Mouse (Mus musculus) telencephalon, adult 2 months (tissue): ENCODE measurements around the gene Pate4.
"Not testable (repeated sequence)": the region's sequence is repeated elsewhere in the genome, so short reads cannot be mapped to it uniquely, and the experiment has no call there.

Experiments used
- DNase-seq: peaks from one replicate; pipeline ENCODE4 v3.0.0-alpha.2; 2011; ENCODE audit warnings: low read depth, low spot score

The Pate4 gene

DNA sequence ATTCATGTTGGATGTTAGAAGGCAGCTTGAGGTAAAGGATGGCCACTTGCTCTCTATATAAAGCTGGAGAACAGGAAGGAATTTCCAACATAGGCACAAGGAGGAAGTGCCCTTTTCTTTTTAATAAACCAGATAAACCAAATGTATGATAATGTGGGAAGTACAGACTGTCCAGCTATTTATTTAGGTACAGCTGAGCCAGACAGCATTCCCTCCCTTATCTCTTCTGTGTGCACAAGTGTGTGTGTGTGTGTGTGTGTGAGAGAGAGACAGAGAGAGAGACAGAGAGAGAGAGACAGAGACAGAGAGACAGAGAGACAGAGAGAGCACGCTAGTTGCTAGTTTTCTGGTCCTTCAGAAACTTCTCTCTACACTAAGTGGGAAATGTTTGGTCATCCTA is at the start of gene Pate4:
Gene Pate4 (minus strand): TSS at position 101 of the 400 bp plus-strand sequence.
- DNase-seq, result no peak

DNA sequence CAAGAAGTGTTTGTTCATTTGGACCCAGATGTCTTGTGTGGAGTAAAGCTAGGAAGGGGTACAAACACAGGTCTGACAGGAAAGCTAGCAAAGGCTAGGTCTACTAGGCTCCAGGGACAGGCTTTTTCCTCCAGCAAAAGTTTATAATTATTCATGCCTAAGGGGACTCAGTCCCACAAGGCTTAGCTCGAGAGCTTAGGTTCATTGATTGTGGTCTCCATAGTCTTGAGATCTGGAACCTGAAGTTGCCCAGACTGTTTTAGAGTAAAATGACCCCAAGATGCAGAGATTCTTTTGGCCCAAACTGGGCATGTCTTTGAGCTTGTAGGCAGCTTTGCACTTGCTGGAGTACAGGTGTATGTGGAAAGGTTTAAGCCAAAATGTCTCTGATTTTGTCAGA is 36.4 kb upstream of the Pate4 start, which contains the start of gene Pate3:
Gene Pate3 (minus strand): TSS at position 101 of the 400 bp plus-strand sequence.
- DNase-seq, result no peak

DNA sequence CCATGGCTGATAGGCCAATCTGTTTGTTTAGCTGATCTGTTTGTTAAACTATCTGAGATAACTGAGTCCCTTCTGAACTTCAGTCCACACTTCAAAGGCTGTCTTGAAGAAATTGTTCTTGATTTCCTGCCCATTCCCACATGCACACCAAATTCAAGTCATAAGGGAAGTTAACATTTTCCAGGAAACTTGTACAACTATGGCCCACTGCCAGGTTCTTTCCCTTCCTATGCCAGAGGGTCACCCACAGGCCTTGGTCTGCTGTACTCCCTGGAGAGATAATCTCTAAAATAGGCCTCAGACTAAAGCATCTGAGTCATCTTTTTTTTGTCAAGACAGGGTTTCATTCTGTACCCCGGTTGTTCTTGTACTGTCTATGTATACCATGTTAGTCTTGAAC is 21.2 kb upstream of the Pate4 start:
- DNase-seq, result no peak

DNA sequence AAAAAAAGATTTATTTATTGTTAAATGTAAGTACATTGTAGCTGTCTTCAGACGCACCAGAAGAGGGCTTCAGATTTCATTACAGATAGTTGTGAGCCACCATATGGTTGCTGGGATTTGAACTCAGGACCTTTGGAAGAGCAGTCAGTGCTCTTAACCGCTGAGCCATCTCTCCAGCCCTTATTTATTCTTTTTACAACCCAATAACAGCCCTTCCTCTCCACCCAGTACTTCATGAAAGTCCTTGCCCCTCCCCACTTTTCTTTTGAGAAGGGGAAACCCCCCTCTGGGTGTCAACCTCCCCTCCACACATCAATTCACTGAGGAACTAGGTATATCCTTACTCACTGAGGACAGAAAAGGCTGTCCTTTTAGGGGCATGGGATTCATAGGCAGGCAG is 5.0 kb upstream of the Pate4 start:
- DNase-seq, result not testable (repeated sequence)

DNA sequence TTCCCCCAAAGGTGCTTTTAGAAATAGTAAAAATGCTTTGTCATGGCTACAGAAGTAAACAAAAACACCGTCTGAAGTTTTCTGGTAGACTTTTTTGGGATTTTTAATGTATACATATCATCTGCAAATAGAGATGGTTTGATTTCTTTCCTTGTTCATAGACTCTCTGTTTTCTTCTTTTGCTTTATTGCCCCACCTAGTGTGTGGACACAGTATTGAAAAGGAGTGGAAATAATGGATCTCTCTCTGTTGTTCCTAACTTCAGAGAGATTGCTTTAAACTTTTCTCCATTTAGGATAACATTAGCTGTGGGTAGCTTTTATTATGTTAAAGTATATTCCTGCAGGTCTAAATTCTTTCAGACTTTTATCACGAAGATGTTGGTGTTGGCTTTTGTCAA is 2.3 kb upstream of the Pate4 start:
- DNase-seq, result no peak

DNA sequence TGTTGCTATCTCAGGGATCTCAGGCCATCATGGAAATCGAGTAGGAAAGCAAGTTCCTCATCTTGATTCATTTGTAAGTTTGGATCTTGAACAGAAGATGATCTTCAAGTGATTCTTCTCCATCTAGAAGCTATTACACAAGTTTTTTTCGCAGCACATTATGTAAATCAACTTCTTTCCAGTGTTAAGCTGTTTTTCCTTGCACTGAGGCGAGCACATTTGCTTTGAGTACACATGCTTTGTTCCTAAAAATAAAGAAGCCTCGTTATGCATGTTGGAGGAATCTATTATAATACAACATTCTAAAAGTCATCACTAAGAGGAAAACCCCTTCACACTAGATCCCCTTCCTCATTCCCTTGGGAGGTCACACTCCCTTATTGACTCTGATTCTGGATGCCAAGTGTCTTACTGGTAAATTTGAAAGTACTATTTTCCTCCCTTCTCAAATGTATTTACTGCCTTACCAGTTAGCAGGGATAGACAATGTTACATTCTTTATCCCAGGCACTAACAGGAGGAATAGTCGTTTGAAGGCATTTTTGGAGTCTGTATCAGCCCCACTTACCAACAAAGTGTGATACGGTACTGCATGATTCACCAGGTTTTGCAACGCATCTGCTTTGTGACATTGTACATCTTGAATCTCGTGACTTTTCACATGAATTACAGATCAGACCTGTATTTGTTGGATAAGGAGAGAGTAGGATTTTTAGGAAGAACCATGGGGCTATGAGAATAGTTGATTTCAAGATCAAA is 3.9 kb downstream of the Pate4 start:
- peak; percentile 40 for DNase-seq

DNA sequence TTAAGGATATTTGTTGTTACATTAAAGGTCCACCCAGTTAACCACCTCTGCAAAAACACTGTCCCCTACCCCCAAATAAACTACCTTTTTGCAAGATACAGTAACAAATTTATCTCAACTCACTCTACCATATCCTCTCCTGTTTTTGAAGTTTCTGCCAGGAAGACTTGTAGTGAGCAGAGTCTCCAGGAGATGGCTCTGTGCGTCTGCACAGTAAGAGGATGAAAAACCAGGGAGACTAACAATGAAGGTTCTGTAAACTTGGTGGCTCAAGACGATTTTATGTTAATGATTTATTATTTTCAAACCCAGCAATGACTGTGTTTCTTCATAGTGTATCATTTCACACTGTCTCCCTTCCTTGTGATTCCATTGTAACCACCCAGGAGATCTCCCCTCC is 18.8 kb downstream of the Pate4 start:
- no peak for DNase-seq

DNA sequence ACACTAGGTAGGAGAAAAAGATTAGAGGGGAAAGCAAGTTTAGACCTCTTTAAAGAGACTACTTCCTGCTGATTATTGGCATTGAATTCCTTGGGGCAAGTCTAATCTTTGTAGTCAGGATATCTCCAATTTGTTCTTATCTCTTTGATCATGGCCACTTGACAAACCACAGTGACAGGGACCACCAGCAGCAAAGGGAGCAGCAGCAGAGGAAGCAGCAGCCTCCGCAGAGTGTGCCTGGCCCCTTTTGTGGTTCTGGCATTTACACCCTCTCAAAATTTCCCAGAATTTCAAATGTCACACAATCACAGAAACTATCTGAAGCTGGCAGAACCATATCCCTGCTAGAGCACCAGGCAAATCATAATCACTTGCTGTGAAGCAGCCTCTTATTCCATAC is 24.1 kb downstream of the Pate4 start:
- no peak for DNase-seq

DNA sequence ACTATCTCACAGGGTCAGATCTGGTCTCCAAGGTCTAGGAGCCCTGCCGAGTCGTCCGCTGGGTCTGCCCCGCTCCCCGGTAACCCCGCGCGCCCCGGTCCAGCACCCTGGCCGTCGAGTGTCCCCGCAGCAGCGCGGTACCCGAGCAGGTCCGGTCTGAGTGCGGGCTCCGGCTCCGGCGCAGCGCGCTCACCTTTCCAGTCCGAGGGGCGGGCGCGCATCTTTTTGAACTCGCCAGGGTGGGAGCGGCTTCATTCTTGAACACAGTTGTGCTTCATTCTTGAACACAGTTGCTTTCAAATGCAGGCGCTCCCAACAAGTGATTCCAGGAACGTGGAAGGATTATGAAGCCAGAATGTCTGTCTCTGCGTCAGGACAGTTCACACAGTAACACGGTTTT is 37.3 kb downstream of the Pate4 start:
- DNase-seq, result no peak

DNA sequence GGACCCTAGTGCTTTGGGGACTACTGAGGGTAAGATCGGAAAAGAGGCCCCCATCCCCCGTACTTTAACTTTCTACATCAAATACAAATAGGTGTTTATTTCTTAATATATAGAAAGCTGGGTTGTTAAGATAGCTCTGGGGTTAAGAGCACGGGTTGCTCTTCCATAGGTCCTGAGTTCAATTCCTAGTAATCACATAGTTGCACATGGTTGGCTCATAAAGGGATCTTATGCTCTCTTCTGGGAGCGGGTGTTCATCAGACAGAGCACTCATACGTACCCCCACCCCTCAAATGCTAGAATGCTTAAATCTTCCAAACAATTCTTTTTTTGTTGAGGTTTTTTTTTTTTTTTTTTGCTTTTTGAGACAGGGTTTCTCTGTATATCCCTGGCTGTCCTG is 41.1 kb downstream of the Pate4 start:
- DNase-seq, result no peak

DNA sequence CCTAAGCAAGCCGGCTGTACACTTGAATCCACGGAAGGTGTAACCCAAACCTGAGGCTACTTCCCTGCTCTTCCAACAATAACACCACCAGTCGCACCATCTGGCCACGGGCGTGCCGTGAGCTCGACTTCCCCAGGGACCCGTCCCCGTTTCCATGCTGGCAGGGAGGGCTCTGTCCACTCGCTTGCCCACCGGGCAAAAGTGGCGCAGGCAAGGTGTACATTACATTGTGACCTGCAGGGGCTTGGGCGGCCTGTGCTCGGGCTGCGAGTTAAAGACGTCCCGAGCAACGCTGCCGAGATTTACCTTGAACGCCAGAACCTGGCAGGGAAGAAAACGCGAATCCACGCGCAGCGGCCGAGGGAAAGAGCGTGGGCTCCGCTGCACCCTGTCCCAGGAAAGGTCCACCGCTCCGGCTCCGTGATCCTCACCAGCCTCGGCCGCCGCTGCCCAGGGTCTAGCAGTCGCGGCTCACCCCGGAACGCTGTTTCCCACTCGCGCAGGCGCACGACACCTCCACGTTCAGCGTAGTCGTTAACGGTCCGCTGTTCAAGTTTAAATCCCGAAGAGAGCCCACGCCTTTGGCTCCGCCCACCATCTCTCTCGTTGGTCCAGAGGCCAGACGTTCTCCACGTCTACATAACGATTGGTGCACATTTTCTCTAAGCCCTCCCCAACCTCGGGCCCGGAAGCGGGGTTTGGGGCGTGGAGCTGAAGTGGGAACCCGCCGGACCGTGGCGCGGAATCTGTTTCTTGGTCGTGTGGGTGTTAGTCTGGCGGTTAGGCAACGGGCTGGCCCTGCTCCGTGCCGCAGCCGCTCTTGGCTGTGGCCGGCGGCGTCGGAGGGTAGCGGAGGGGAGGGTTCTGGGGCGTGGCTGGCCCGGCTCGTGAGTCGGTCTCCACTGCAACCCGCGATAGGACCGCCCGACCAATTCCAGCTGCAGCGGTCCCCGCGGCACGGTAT is 41.9 kb downstream of the Pate4 start, which contains the start of the genes Pate2 and Hyls1:
Gene Pate2 (plus strand): TSS at position 714 of the 964 bp plus-strand sequence.
Gene Hyls1 (minus strand): TSS at position 828 of the 964 bp plus-strand sequence.
- DNase-seq, result peak; percentile 97

DNA sequence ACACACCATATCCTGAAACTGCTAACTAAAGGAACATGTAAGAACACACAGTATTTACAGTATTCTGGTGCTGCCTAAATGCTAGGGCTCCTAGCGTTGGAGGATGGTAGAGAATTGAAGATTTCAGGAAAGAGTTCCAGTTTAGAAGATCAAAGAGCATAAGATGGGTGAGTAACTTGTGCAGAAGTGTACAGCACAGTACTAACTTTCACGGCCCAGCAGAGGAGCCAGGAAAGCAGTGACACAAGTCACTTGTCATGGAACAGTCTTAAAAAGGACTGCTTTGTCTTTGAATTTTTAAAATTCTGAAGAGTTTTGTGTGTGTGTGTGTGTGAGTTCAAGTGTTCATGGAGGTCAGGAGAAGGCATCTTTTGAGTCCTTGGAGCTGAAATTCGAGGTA is 43.7 kb downstream of the Pate4 start:
- DNase-seq, result no peak

DNA sequence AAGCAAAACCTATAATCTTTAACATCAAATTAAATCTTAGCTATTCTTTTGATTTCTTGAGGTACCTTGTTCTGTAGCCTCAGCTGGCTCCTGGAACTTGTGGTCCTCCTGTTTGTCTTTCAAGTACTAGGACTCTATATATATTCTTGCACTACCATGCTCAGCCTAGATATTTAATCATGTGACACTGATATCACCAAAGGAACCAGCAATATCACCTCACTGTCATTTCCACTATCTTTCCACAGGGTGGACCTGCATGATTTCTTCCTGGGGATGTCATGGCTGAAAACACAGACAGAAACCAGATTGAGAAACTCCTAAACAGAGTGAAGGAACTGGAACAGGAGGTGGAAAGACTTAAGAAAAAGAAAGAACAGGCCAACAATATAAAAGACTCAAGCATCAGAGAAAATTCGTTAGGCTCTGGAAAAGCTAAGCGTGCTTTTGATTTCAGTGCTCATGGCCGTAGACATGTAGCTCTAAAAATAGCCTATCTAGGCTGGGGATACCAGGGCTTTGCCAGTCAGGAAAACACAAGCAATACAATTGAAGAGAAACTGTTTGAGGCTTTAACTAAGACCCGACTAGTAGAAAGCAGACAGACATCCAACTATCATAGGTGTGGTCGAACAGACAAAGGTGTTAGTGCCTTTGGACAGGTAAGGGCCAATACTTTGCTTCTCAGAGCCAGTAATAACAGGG is 47.1 kb downstream of the Pate4 start:
- DNase-seq, result no peak

DNA sequence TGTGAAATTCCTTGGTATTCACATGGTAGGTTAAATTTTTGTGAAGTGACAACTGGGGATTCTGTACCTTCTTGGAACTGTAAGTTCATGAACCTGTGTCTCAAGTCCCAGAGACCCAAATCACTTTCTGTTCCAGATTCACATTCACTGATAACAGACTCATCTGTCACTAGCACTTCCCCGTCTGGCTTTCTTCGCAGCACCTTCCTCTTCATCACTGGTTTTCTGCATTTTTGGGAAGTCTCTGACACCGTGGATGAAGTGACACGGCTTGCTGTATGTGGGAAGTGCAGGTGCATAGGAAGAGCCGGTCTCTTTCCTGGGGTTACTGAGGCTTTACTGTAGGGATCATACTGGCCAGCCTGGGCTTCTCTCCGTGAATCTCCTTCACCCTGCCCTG is 50.2 kb downstream of the Pate4 start:
- no peak for DNase-seq

DNA sequence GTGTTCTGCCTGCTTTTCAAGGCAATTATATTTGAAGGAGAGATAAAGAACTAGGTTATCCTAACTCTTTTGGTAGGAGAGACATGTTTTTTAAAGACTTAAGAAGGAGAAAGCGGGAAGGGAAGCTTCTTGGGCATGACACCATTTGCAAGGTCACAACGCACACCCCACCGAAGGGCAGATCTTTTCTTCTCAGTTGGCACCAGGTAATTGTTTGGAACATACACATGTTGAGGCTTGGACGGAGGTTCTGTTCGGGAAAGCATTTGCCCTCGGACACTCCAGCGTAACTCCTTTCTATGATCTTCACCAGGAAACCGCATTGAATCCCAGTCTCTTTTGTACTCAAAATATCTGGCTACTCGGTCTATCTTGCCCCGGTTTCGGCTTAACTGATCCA is 50.7 kb downstream of the Pate4 start:
- no peak for DNase-seq

DNA sequence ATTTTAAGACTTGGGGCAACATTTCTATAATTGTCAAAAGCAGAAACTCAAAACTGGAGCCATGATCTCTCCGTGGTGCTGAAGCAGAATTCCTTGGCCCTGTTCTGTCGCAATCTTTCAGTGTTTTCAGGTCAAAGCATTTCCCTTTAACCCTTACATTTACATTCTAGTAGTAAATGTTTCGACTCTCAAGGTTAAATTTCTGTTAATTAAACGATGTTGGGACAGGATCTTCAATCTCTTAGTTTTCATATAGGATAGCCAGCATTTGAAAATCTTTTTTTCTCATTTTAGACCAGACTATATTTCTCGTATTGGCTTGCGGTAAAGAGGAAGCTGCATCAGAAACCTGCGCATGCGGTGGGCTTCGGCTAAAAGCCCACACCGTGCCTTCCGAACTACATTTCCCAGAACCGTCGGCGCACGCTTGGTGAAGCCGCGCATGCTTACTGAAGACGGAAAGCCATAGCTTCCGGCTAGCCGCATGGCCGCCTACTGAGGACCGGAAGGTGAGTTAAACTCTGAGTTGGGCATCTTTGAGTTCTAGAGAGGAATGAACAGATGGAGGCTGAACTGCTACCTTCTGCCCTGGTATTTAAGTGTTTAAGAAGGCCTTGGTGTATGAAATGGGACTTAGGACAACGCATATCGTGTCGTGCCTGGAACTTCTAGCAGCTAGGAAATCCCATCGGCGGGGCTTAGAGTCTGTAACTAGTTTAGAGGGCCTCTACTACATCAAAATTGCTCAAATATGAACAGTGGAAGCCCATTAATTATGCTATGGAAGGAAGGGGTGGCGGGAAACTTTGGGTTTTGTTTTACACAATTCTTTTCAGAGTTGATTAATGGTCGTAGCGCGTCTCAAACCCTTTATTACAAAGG is 52.5 kb downstream of the Pate4 start:
- peak; percentile 83 for DNase-seq

DNA sequence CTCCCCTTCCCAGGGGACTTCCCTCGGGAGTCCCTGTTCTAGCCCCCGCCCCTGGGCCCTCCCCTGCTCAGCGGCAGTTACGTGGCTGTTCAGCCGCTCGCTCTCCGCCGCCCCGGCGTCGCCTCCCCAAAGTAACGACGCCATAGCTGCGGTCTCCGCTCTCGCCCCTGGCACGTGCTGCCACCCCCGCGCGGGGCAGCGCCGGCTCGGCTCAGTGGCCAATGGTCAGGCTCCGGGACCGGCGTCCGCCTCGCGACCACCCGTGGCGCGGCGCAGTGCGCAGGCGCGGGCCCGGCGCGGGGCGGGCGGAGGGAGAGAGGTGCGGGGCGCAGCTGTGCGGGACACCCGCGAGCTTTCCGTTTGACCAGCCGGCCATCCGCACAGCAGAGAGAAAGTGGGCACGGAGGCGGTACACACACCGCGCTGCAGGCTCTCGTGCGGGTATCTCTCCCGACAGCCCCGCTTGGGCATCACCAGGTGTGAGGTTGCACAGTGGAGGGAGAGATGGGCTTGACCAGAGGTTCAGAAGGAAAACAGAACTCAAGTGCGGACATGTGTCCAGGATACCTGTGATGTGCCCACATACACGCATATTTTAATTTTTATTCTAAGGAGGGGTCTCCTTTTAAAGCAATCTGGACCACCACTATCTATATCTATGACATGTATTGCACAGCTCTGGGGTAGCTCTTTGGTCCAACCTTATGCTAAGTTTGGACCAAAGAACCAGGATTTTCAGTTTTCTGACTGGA is 53.3 kb downstream of the Pate4 start, which contains the start of the genes Ddx25 and Pus3:
Gene Ddx25 (minus strand): TSS at position 272 of the 752 bp plus-strand sequence.
Gene Pus3 (plus strand): TSS at position 339 of the 752 bp plus-strand sequence.
- DNase-seq, result no peak
